Mouse (Mus musculus) embryo, embryonic 10.5 days (tissue): Measurements from ENCODE around the gene Fgf18.

Source experiments
- DNase-seq: peaks from one replicate; pipeline ENCODE4 v3.0.0-alpha.2; 2015; ENCODE audit warnings: low spot score

Fgf18 gene

DNA sequence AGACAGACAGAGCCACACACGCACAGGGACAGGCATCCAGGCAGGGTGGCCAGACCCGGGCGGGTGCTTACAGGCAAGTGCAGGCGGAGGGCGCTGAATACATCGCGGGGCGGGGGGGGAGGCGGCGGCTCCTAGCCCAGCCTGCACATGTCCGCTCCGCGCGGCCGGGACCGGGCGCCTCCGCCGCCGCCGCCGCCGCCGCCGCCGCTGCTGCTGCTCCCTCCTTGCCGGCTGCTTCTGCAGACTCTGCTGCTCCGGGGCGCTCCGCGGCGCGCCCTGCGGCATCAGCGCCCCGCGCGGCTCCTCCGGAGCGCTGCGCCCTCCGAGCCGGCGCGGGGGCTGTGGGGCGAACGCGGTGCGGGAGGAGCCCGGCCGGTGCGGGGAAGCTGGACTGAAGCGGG, at the start of gene Fgf18:
TSS of gene Fgf18 (minus strand) at position 230 of the 401 bp plus-strand sequence.
- DNase-seq: peak; percentile 49

DNA sequence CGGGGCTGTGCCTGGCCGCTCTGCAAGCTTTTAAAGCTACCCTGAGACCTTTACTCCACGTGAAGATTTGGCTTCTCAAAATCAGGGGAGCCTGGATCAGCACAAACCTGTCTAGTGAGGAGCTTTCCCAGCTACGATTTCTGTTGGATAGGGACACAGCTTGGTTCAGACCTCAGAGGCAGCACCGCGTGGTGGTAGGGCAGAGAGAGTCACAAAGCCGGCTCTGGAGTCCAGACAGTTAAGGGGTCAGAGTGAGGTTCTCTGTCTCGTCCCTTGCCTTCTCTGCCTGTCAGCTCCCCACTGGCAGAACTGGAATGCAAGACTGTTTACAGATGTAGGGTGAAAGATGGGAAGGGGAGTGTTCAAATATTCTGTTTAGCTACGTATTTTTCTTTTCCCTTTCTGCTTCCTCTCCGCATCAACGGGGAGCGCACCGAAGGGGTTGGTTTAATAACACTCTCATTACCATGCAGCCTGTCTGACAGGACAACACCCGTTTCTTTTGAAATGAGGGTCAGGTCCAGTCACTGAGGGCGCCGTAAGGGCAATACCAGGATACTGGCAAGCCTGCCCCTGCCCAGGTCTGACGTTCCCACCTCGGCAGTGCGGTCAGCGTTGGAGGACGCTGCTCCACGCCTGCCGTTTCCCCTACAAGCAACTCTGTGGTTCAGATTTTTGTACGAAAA, 49.4 kb upstream of the Fgf18 start:
- DNase-seq: peak; percentile 67

DNA sequence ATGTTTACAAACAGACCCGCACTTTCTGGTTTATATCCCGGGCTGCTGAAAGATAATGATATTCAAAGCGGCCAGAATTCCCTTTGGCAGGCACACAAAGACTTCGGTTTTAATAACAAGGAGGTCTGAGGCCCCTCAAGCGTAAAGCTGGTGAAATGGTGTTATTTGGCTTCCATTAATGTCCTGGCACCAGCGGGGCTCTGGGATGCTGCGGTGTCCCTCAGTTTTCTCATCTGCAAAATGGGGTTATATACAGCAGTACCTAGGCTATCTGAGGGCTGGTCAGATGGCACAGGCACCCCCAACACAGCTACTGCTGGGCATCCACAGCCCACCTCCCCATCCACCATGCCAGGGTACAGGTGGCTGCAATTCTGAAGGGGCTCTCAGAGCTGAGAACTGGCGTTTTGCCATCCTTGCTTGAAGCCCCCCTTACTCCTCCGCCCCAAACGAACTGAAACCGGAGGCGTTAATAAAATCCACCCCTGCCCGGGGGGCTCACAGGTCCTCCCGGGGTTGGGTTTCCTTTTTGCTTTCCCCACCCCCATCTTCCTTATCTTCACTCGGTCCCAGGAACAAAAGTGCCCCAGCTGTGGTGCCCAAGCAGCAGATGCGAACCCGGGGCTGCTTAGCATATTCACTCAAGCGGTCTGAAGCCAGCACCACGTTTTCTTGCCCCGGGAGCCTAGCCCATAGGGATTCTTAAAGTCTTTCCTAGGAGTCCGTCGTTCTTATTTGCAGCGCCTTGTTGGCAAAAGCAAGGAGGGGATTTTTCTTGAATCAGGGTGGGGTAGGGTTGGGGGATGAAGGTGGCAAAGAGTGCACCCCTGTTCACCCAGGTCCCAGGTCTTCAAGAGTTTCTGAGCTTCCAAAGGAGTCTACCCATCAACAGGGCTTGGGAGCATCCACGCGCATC, 48.6 kb upstream of the Fgf18 start:
- DNase-seq: peak; percentile 38

DNA sequence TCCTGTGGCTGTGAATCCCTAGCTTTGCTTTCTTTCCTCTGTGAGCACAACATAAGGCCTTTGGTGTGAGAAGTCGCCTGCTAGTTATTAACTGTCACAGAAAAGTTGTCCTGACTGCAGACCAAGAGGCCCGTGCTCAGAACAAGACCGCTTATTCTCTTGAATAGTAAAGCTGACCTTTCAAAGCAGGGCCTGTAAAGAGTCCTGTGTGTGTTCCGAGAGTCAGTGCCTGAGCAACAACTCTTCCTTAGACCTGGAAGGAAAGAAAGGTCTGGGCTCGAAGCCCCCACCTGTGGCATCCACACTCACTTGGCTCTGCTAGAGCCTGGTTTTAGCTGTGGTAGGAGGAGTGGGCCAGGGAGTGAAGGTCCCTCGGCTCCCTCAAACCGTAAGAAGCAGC, 47.9 kb upstream of the Fgf18 start:
- DNase-seq: peak; percentile 21

DNA sequence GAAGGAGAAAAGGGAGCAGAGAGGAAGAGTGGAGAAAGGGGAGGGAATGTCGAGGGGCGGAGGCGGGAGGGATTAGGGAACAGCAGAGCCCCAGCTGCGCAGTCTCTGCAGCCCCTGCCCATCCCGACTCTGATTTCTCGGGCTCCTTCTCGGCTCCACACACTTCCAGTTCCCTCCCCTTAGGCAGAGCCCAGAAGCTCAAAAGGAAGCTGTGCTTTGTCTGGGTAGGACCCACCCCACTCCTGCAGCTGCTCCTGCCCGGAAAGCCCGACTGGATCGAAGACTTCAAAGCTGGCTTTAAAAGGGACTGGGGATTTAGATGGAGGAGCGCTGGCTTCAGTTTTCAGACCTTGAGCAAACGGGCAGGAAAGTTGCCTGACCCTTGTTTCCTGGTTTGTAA, 46.5 kb upstream of the Fgf18 start:
- DNase-seq: peak; percentile 59

DNA sequence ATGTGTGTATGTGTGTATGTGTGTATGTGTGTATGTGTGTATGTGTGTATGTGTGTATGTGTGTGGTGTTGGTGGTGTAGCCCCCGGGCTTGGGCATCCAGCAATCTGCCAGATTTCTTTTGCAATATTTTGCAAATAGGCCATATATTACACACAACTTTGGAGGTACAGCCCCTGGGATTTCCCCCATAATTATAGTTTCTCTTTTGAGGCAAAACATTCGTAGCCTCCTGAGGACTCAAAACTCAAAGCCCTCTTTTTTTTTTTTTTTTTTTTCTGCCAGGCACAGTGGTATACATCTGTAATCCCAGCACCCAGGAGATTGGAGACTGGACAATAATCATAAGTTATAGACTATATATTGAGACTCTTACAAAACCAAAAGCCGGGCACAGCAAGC, 34.6 kb upstream of the Fgf18 start:
- DNase-seq: no peak

DNA sequence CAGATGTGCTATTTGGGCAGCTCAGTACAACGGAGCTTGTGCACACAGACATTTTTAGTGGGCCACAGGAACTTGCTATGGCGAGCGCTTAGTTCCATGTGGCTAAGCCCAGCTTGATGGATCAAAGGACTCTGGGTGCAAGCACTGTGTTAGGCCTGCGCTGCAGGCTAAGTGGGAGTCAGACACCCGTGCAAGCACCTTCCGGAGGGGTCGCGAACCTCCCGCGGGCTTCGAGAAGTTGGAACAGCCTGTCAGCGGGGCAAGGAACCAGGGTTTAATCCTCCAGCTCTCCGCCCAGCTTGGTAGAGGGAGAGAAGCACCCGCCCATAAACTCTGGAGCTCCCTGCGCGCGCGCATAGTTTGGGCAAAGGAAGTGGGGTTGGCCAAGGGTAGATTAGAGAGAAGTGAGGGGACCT, 33.5 kb upstream of the Fgf18 start:
- DNase-seq: peak; percentile 61

DNA sequence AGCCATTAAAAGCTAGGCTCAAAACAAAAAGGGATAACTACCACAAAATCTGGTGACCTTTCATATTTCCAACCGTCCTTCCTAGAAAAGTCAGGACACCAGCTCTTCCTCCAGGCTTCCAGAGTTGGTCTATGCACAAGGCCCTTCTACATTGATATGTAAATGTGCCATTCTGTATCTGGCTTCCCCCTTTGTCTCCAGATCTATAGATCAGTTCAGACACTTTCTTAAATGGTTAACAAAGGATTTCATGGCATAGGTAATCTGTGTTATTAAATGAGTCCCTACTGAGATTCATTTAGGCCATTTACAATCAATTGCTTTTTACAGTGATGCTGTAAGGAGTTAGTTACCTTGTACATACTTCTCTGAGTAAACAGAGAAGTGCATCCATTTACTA, 32.6 kb upstream of the Fgf18 start:
- DNase-seq: no peak

DNA sequence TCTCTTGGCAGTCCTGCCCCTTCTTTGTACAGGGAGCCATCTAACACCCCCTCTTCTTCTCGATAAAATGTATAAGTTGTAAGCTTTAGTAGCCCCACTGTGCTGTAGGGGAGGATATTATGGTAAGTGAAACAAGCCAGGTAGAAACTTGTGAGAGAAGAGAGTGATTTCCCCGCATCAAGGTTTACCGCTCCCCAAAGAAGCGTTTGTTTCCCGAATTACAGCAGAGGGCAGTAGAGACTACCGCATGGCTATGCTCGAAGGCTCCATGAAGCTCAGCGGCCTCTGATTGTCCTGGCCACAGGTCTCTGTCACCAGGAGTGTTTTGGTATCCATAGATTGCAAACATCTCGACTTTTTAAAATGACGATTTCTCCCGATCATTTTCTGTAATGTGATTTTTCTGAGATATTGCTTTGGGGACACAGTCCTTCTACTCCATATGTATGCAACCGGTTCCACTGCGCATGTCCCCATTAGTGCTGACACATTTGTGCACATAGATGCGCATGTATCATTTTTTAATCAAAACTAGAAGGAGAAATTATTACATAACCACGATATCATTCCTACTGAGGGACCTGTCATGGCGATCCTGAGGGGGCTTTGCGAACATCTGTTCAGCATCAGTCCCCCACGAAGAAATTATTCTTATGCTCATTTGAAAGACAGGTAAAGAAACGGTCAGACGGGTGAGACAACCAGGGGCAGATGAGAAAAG, 29.5 kb upstream of the Fgf18 start:
- peak; percentile 84 for DNase-seq

DNA sequence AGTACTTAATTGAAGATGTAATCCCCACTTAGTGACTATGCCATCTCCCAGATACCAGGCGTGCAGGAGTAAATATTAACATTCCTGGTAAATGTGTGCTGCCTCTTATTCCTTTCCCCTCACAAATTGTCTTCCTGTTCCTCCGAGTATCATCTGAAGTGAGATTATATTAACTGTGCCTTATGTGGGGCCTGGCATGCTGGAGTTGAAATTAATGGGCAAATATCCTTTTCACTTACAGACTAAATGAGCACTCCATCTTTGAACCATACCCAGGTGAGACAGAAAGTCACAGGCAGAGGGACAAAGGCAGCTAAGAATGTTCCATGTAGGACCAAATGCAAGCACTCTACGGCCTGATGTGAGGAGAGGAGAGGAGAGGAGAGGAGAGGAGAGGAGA, 28.6 kb upstream of the Fgf18 start:
- no peak for DNase-seq

DNA sequence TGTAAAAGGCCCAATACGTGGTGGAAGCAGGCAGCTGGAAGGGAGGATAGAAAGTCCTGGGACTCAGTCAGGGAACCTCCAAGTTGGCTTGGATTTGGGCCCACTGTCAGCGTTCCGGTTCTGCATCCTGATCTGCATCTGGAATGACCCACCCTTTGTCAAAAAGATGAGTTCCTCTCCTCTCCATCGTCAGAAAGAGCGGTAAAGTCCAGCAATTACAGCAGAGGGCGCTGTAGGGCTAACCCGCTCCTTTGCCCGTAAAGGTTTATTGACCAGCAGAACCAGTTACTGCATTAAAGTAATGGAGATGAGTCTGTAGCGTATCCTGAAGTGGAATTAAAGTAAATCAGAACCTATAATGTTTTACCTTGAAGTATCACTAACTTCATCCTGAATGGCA, 23.3 kb upstream of the Fgf18 start:
- peak; percentile 79 for DNase-seq

DNA sequence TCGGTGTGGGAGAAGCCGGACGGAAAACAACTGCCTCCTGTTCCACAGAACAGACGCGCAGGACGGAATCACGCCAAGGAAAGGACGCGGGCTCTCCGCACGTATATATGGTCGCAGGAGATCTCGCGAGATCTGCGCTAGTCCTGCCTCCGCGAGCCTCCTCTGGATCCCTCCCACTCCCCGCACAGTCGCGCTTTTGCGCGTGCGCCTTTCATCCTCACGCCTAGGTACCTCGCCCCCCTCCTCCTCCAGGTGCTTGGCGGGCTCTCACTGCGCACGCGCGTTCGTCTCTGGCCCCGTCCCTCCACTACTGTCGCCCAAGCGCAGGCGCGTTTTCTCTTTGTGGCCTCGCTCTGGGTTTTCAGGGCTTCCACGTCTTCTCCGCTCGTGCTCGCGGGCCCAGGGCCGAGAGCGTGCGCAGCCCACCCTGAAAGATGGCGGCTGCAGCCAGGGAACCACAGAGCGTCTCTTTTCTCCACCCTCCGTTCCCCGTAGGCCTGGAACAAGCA, 15.9 kb upstream of the Fgf18 start, which contains the start of gene Npm1:
TSS of gene Npm1 (minus strand) at position 209 of the 509 bp plus-strand sequence.
- DNase-seq: peak; percentile 100

DNA sequence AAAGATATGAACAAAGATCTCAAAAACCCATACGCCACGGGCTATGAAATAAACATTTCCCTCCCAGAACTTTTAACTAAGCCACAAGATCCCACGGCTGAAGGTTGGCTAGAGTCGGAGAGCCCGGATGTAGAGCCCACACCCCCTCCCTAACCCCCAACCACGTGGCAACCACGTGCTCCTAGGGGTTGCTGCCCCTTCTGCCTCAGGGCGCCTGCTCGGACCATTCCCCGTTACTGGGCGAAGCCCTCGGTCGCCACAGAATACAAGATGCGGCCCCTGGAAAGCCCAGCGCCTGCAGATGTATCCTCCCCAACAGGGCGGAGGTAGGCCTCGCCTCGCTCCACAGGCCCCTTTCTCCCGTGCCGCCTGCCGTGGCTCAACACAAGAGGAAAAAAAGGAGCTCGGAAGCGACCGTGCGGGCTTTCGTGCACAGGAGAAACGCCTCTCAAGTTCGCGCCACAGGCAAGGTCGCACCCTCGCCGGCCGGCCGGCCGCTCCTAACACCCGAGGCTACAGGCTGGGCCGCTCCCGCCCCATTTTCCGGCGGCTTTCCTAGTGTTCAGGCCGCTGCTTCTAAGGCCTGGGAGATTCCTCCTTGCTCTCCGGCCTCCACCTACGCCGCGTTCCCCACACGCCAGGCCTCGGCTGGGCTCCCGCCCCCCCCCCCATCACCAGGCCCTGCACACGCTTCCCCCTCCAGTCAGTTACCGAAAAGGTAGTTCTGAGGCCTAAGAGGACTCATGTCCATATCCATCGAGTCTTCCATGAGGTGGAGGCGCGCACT, 15.2 kb upstream of the Fgf18 start:
- DNase-seq: peak; percentile 88

DNA sequence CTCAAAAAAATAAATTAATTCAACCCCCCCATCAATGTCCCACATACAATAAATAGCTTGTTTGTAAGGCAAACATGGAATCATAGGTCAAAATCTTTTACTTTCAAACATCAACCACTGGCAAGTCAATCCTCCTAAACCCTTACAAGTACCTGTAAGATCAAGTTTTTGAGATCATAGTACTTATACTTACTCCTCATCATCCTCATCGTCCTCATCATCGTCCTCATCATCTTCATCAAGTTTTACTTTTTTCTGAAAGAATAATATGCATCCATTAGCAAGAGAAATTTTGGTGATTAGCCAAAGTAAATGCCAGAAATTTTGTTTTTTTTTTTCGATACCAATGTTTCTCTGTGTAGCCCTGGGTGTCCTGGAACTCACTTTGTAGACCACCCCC, 12.5 kb upstream of the Fgf18 start:
- DNase-seq: no peak

DNA sequence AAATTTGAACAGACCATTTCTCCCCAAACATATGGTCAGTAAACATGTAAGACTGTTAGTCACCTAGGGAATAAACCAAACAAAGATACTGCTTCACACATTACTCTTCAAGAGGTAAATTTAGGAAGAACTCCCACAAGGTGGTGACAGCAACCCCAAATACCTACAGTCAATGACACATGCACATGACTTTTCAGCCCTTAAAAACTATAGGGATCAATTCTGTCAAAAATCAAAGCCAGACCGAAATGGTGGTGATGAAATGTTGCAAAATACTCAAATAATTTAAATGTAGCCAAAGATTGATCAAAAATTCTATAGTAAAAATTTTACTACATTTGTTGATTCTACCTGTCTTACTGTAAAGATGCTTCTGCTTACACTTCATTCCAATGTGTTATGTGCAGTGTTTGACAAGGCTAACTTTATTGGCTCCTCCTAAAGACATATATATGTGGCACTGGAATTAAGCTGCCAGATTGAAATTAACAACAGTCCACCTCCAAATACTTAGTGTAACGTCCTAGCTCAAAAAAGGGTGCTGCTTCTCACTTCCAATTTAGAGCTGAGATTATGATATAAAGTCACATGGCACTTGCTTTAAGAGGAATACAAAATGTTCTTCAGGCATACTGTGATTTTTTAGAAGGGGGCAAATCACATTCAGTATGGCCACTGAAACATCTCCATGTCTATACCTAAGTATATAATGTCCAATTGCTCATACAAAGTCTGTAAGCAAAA, 10.4 kb upstream of the Fgf18 start:
- DNase-seq: no peak

DNA sequence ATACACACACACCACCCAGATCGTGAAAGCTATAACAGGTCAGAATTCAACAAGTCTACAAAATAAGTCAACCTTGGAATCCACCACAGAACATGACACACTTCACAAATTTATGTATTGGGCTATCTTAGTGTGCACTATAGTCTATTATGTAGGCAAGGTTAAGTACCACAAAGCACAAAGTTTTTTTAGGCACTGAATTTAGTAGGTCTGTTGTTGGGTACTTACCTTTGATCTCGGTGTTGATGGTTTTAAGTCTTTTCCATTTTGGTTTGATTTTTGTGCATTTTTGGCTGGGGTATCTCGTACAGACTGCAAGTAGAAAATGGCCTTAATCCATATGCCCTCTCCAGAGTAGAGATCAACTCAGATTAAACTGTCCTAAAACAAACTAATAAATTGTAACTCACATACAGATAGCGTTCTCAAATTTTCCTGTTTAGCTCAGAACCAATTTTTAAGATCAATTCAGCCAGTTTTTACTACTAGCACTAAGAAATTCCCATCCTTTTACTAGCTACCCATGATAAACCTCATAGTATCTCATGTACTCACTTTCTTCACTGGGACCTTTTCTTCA, 9.3 kb upstream of the Fgf18 start:
- no peak for DNase-seq

DNA sequence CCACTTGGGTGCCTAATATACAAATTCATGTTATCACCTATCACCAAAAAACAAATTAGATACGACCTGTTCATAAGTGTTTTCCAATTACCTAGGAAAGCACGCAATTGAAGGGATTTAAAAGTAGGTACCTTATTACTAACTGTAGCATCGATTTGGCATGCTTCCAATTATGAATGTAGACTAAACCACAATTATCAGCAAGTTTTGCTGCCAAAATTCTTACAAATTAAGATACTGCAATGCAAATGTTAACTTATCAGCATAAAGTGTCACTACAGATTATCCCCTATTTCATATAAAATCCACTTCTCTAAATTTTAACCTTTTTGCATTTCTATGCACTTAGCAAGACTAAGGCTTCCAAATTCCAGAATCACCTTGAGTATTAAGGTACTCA, 7.3 kb upstream of the Fgf18 start:
- no peak for DNase-seq

DNA sequence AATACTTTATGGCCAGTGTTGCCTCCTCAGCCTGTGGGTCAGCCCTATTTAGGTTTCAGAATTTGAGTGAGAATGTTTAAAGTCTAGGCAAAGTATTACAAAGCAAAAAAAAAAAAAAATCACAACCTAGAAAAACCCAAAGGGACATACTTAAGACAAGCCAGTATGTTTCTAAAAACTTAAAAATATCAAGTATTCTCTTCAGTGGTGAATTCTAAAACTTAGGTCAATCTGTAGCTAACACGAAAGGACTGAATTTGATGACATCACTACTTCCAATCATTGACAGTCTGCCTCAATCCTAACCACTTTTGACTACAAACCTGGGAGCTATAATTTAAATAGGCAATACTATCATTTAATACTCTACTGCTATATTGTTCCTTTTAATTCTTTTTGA, 5.8 kb upstream of the Fgf18 start:
- DNase-seq: no peak

DNA sequence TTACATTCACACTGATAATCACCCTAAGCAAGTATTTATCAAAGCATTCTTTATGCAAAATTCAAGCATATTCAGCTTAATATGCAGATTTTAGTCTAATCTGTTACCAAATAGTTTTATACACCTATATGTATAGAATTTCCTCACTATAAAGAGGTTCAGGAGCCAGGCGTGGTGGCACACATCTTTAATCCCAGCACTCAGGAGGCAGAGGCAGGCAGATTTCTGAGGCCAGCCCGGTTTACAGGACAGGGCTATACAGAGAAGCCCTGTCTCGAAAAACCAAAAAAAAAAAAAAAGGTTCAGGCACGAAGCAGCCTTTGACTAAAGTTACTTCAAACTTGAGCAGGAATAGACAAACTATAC, 4.6 kb upstream of the Fgf18 start:
- no peak for DNase-seq

DNA sequence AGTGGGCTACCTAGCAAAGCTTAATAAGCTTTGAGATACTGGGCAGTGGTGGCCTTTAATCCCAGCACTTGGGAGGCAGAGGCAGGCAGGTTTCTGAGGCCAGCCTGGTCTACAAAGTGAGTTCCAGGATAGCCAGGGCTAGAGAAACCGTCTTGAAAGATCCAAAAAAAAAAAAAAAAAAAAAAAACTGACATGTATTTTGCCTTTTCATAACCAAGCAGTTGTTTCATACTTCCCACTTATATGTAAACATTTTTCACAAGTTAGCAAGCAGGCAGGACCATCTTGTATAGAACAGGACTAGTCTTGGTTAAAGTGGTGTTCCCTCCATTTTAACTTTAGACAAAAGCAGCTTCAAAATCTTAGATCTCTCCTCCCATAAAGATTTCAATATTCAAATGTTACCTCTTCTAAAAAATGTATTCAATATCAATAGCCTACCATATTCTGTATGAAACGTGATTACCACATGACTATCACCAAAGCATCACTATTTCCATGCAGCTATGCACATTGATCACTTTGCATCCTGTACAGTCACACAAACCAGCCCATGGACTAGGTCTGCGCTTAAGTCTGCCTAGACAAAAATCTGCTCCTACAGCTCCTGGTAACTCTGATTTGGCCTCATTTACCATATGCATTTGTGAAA, 4.1 kb upstream of the Fgf18 start:
- no peak for DNase-seq
